Mouse (Mus musculus) midbrain, embryonic 15.5 days (tissue): ENCODE measurements around the gene Fam213a. TPM values are rescaled to one million over a fixed set of nuclear protein-coding genes. Genes with fewer than 3 reads are reported as not detected.
"Not testable (repeated sequence)": the region's sequence is repeated elsewhere in the genome, so short reads cannot be mapped to it uniquely, and the experiment has no call there.

ENCODE experiments used
- ATAC-seq: fragments of 200-750 bp; cut with Nextera tagmentation; replicated peaks from 2 replicates; pipeline ENCODE4 v1.8.0; 2017; ENCODE audit warnings: moderate TSS enrichment
- H3K27ac ChIP-seq: fragments of 300-500 bp; sonication (generic); 2 replicates; pipeline ENCODE4 v1.5.1; 2015; ENCODE audit warnings: mild to moderate bottlenecking, inconsistent platforms
- H3K27me3 ChIP-seq: fragments of 300-500 bp; sonication (generic); replicated peaks from 2 replicates; pipeline ENCODE4 v1.6.1; 2015; ENCODE audit warnings: inconsistent platforms
- H3K36me3 ChIP-seq: fragments of 300-500 bp; sonication (generic); replicated peaks from 2 replicates; pipeline ENCODE4 v1.6.1; 2015; ENCODE audit warnings: inconsistent platforms
- H3K4me1 ChIP-seq: fragments of 300-500 bp; sonication (generic); 2 replicates; pipeline ENCODE4 v1.6.1; 2015; ENCODE audit warnings: inconsistent platforms
- H3K4me2 ChIP-seq: fragments of 300-500 bp; sonication (generic); 2 replicates; pipeline ENCODE4 v1.6.1; 2015; ENCODE audit warnings: inconsistent platforms, mild to moderate bottlenecking, moderate library complexity
- H3K4me3 ChIP-seq: fragments of 300-500 bp; sonication (generic); 2 replicates; pipeline ENCODE4 v1.5.1; 2015; ENCODE audit warnings: mild to moderate bottlenecking, inconsistent platforms
- H3K9ac ChIP-seq: fragments of 300-500 bp; sonication (generic); 2 replicates; pipeline ENCODE4 v1.6.1; 2015; ENCODE audit warnings: mild to moderate bottlenecking, inconsistent platforms
- H3K9me3 ChIP-seq: fragments of 300-500 bp; sonication (generic); 2 replicates; pipeline ENCODE4 v1.6.1; 2016; ENCODE audit warnings: inconsistent platforms
- WGBS: fragments of 180-500 bp; shearing (Covaris S2); methylation state at CpG from one replicate; pipeline ENCODE4 v1.1.7; 2015; ENCODE audit warnings: mixed read lengths; 5-methylcytosine and 5-hydroxymethylcytosine counted together
- polyA plus RNA-seq: library from polyadenylated mRNA; unstranded; fragments of >200 nt; fragmentation: Nextera tagmentation; extraction: Ambion mirVana; gene quantifications from 2 replicates; pipeline ENCODE4 v1.2.1, GENCODE M21; 2015

Gene Fam213a
- 85.6 and 88.5 TPM in 2 replicates for polyA plus RNA-seq

DNA sequence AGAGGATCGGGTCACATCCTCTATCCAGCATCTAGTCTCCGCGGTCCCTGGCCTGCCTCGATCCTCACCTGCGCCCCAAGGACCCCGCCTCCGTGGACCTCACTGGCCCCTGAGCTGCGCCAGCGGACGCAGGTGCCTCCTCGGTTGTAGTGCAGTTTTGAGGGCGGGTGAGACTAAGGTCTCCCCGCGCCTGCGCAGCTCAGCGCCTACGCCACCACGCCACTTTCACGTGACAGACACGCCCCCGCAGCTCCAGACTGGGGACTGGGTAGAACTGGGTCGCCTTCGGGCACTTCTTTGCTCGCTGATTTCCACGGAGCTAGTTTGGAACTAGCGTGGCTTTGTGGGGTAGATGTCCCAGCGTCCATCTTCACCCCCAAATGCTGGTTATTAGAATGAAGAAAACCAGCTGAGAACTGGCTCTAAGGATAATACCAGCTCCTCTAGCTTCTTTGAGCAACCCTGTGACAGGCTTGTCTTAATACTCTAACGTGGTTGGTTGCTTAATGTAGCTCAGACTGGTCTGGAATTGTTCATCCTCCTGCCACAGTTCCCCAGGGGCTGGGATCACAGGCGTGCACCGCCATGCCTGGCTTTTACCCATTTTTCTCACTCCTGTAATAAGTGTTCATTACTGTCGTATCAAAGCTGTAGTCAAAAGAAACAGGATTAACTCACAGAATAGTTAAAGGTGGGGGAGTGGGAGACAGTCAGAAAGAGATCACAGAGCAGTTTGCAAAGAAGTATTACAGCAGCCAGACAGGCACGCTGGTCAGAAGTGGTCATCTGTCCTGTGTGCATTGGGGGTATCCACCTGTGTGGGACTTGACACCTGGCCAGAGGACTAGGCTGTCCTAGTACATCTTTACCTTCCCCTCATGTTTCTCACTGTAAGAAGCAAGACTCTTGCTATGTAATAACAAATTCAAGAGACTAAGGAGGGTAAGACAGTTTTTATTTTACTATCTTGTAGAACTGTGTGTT is at the start of gene Fam213a:
Gene Fam213a (minus strand): TSS at position 159 of the 984 bp plus-strand sequence.
- peak; percentile 99 for ATAC-seq
- peaks cover 11% of the 10 kb centered on the region; the same call in 1 of the 2 replicates for H3K4me1 ChIP-seq
- peak within 1 kb of the TSS; percentile 81 for H3K9ac ChIP-seq
- peak within 1 kb of the TSS; percentile 56 for H3K4me3 ChIP-seq
- H3K36me3 ChIP-seq: no peaks in the 10 kb centered on the region
- WGBS: 2% methylated on average over 32 of the region's 32 CpGs
- no peaks in the 10 kb centered on the region for H3K9me3 ChIP-seq
- no peaks in the 10 kb centered on the region for H3K27me3 ChIP-seq
- peak within 1 kb of the TSS; percentile 64 for H3K4me2 ChIP-seq
- H3K27ac ChIP-seq: peak within 1 kb of the TSS; percentile 85

DNA sequence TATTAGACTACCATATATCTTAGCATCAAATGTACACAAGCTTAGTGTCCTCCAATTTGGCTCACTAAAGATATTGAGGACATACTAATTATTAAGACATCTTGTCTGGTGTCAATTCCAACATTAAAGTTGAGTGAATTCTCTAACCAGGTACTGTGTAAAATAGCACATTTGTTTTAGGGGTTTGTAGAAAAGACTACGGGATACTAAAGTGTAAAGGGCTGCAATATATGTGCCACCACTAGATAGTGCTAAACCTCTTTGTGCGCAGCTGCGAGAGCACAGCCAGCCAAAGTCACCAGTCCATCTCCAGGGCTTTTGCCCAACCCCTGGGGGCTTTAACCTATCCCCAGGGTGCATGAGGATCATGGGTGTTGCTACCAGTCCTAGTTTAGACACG is 39.6 kb upstream of the Fam213a start:
- not testable (repeated sequence) for H3K27me3 ChIP-seq, H3K36me3 ChIP-seq, H3K27ac ChIP-seq, H3K9ac ChIP-seq, H3K4me3 ChIP-seq, H3K9me3 ChIP-seq, H3K4me1 ChIP-seq, ATAC-seq, H3K4me2 ChIP-seq
- WGBS: 79% methylated on average over 3 of the region's 4 CpGs

DNA sequence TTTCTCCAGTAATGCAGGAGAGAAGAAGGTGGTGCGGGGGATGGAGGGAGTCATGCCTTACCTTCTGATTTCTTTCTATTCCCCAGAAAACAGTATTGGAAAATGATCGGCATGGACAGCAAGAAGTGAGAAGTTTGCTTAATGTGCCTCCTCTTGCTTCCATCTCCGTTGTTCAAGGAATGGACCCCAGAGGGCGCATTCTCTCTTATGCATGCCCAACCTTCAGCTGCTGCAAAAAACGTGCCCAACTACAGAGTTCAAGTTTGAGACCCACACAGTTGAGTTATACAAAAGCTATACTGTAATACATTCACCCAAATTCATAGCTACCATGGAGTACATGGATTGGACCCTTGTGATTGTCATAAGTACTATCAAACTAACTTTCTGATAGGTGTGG is 38.9 kb upstream of the Fam213a start:
- no peak for ATAC-seq
- no peaks in the 10 kb centered on the region for H3K27me3 ChIP-seq
- WGBS: 84% methylated on average over 5 of the region's 5 CpGs
- no peaks in the 10 kb centered on the region for H3K4me1 ChIP-seq
- H3K9me3 ChIP-seq: no peaks in the 10 kb centered on the region
- H3K4me3 ChIP-seq: no peak overlapping the region
- no peaks in the 10 kb centered on the region for H3K36me3 ChIP-seq
- no peak overlapping the region for H3K4me2 ChIP-seq
- no peak overlapping the region for H3K9ac ChIP-seq
- no peak overlapping the region for H3K27ac ChIP-seq

DNA sequence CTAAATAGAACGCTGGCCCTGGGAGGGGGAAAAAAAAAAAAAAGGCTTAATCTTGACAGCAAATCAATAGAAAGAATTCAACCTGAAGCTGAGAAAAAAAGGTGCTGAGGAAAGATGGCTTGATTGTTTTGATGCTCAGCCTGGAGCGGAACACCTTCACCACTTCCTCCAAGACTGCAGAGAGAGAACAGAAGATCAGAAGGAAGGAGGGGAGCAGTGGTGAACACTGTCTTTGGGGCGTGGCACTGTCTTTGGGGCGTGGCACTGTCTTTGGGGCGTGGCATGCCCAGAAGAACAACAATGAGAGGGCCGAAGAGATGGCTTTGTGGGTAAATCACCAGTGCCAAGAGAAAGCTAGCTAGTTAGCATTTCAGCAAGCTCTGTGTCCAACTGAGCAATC is 36.9 kb upstream of the Fam213a start:
- Histone ChIP-seq H3K27me3 (no peaks in the 10 kb centered on the region), H3K27ac (no peak overlapping the region), H3K9me3 (no peaks in the 10 kb centered on the region), H3K36me3 (no peaks in the 10 kb centered on the region), H3K4me3 (no peak overlapping the region), H3K4me1 (no peaks in the 10 kb centered on the region), H3K4me2 (no peak overlapping the region), H3K9ac (no peak overlapping the region)
- 72% methylated on average over 6 of the region's 6 CpGs for WGBS
- no peak for ATAC-seq

DNA sequence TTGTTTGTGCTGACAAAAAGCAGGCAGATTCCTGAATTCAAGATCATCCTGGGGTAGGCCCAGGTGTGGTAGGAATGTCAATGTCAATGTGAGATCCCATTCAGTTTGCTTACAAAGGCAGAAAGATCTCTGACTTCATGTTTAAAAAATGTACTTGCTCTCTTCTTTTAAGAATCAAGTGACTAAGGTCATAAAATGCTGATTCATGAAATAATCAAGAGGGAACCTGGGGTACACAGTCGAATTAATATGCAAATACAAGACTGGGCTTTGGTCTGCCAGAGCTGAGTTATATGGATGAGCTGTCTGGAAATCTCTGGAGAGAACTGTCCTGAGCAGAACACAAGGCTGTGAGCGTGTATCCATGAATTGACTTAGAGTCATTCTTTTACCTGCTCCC is 33.8 kb upstream of the Fam213a start:
- H3K27ac ChIP-seq: no peak overlapping the region
- no peaks in the 10 kb centered on the region for H3K27me3 ChIP-seq
- no peak for ATAC-seq
- H3K4me2 ChIP-seq: no peak overlapping the region
- H3K36me3 ChIP-seq: no peaks in the 10 kb centered on the region
- H3K4me1 ChIP-seq: no peaks in the 10 kb centered on the region
- H3K4me3 ChIP-seq: no peak overlapping the region
- no peaks in the 10 kb centered on the region for H3K9me3 ChIP-seq
- no peak overlapping the region for H3K9ac ChIP-seq
- WGBS: 70% methylated on average over 2 of the region's 2 CpGs

DNA sequence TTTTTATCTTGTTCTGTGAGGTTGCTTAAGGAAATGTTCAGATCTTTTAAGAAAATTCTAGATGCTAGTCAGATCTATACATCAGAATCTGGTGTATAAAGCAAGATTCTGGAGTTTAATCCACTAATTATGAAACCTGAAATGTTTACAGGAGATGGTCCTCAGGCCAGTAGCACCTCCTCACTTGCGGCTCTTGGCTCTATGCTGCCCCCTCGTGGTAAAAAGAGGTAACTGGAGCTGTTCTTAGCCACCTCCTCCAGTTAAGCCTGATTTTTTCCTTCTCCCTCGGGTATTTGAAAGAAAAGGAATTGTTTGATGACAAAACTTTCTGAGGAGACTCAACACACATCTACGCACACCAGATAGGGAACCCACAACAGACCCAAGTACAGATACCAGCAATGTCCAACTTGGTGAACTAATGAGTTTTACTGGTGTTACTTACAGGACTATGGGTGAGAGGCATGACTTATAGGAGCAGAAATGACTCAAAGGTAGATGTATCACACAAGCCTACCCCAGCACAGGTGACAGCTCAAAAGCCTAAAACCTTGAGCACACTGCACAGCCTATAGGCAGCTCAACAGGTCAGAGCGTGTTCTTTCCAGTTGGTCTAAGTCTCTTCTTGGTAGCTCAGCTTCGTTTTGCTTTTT is 21.7 kb upstream of the Fam213a start:
- ATAC-seq: peak; percentile 71; the same call in 1 of the 2 replicates

DNA sequence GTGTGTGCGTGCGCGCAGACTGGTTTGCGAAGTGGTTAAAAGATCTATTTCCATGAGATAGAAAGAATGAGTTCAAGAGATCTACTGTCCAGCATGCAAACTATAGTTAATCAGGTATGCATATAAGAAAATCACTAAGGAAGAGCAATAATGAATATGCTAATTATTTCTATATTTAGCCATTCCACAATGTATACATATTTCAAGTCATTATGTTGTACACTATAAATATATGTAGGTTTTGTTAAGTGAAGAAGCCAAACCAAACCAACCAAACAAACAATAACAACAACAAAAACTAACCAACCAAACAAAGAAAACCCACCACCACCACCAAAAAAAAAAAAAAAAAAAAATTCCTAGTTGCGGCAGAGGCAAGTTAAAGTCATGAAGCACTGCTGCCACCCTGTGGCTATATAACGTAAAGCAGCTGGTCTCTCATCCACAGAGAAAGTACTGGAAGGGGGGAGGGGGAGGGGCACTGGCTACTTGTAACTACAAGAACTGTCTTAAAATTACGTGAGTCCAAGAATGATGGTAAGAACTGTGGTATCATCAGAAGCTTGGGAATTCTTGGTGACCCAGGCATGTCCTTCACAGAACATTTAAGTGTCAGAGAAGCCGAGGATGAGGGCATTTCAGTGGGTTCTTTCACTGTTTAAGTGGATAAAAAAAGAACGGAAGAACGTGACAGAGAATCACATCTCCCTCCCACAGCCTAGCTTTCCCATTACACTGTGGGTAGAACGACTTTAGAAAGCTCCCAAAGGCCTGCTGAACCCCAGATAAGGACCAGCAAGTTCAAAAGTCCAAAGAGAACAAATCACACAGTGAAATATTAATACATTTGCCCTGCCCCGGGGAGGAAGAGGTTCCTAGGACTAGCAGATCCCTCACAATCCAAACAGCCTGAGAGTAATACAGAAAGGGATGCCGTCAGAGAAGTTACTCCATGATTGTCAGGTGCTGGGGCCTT is 19.8 kb upstream of the Fam213a start:
- peak; percentile 51 for ATAC-seq
- no peak overlapping the region for H3K9ac ChIP-seq
- H3K9me3 ChIP-seq: no peaks in the 10 kb centered on the region
- no peaks in the 10 kb centered on the region for H3K36me3 ChIP-seq
- no peaks in the 10 kb centered on the region for H3K4me1 ChIP-seq
- H3K4me3 ChIP-seq: no peak overlapping the region
- no peak overlapping the region for H3K27ac ChIP-seq
- H3K4me2 ChIP-seq: no peak overlapping the region
- no peaks in the 10 kb centered on the region for H3K27me3 ChIP-seq
- WGBS: 53% methylated on average over 13 of the region's 13 CpGs

More for the DNA sequence above, 21.7 kb upstream of the Fam213a start:
- Histone ChIP-seq H3K4me1 (no peaks in the 10 kb centered on the region), H3K9me3 (no peaks in the 10 kb centered on the region), H3K27ac (no peak overlapping the region), H3K36me3 (no peaks in the 10 kb centered on the region), H3K9ac (no peak overlapping the region), H3K4me3 (no peak overlapping the region), H3K4me2 (no peak overlapping the region), H3K27me3 (no peaks in the 10 kb centered on the region)
- WGBS: 36% methylated on average over 6 of the region's 6 CpGs

DNA sequence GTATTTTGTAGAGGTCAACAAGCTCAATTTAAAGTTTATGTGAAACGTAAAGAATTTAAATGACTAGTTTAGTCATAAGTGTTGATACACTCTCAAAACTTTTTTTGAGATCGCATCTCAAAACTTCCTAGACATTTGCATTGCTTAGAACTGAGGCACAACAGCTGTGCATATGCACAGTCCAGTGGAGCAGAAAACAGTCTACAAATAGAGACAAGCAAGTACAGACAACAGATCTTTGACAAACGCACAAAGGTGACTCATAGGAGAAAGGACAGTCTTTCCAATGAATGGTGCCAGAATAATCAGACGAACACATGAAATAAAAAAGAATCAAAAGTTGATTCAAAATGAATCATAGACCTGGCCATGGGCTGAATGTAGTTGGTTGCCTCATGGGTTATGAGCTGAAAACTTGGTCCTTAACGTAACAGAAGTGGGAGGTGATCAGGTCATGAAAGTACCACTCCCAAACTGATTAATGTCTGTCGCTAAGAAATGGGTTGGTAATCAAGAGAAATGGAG is 17.5 kb upstream of the Fam213a start:
- Histone ChIP-seq H3K4me3 (no peak overlapping the region), H3K36me3 (no peaks in the 10 kb centered on the region), H3K27ac (no peak overlapping the region), H3K9me3 (no peaks in the 10 kb centered on the region), H3K9ac (no peak overlapping the region), H3K4me1 (no peaks in the 10 kb centered on the region), H3K27me3 (no peaks in the 10 kb centered on the region), H3K4me2 (no peak overlapping the region)
- ATAC-seq: no peak
- 88% methylated on average over 6 of the region's 6 CpGs for WGBS

DNA sequence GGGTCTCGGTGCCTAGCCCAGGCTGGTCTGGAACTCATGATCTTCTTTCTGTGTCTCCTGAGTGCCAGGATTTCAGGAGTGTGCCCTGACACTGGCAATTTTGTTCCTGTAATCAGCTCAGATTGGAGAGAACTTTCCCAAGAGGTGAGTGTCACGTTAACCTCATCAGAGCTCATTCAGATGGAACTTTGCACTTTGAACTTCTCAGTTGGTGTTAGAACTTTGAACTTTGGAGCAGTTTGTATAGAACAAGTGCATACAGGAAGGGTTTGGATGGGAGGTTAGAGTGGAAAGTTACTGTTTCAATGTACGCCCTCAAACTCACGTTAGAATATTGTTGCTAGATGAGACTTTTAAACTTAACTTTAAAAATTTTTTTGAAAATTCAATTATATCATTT is 15.7 kb upstream of the Fam213a start:
- 82% methylated on average over 4 of the region's 4 CpGs for WGBS
- no peak for ATAC-seq

DNA sequence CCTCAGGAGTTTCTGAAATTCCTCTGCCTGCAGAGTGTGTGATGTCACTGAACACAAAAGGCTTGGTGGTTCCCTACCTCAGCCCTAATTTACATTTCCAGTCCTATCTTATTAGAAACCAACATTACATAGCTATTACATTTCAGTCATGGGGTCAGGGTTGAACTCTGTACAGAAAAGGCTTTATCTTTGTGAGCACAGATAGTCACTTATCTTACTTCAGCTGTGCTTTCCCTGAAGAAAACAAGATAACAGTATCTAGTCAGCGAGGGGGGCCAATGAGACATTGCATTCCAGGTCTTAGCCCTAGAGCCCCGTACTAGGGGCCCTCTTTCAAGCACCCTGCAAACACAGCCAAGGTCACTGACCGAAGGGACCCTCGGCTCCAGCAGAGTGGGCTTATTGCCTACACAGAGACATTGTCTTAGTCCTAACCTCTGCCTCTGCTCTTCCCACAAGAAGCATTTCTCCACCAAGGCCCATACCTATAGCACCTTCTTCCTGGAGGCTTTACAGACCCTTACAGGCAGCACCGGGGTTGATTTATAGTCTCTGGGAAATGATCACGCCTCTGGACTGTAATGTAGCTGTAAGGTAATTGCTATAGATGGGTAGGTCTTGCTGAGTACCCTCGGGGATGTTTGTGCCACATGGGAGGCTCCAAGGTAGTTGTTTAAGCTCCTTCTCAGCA is 12.2 kb upstream of the Fam213a start:
- H3K4me1 ChIP-seq: no peaks in the 10 kb centered on the region
- H3K27me3 ChIP-seq: no peaks in the 10 kb centered on the region
- H3K9ac ChIP-seq: no peak overlapping the region
- no peak overlapping the region for H3K27ac ChIP-seq
- WGBS: 86% methylated on average over 7 of the region's 7 CpGs
- no peak overlapping the region for H3K4me3 ChIP-seq
- no peak overlapping the region for H3K4me2 ChIP-seq
- no peaks in the 10 kb centered on the region for H3K9me3 ChIP-seq
- no peak for ATAC-seq
- no peaks in the 10 kb centered on the region for H3K36me3 ChIP-seq

More for the DNA sequence above, 15.7 kb upstream of the Fam213a start:
- H3K4me2 ChIP-seq: no peak overlapping the region
- no peak overlapping the region for H3K9ac ChIP-seq
- H3K27me3 ChIP-seq: no peaks in the 10 kb centered on the region
- H3K4me3 ChIP-seq: no peak overlapping the region
- no peaks in the 10 kb centered on the region for H3K4me1 ChIP-seq
- H3K27ac ChIP-seq: no peak overlapping the region
- H3K36me3 ChIP-seq: no peaks in the 10 kb centered on the region
- H3K9me3 ChIP-seq: no peaks in the 10 kb centered on the region

DNA sequence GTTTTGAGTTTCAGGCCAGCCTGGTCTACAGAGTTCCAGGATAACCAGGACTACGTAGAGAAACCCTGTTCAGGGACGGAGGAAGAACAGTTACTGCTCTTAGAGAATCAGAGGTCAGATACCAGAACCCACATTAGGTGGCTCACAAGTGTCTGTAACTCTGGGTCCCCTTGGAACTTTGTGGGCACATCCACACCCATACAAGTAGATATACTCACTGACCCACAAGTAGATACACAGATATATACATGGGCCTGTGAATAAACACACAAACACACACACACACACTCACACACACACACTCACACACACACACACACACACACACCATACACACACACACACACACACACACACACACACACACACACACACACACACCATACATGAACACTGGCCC is 11.5 kb upstream of the Fam213a start:
- Histone ChIP-seq H3K4me3 (no peak overlapping the region), H3K27me3 (no peaks in the 10 kb centered on the region), H3K27ac (no peak overlapping the region), H3K4me1 (no peaks in the 10 kb centered on the region), H3K36me3 (no peaks in the 10 kb centered on the region), H3K9me3 (no peaks in the 10 kb centered on the region), H3K9ac (no peak overlapping the region), H3K4me2 (no peak overlapping the region)
- no peak for ATAC-seq
- 91% methylated on average over 2 of the region's 2 CpGs for WGBS
